Mouse (Mus musculus) heart, adult 2 months (tissue): ENCODE results near the gene Magi2.

Experiments
- CTCF ChIP-seq: fragments of 200-600 bp; IDR thresholded peaks from 2 replicates; pipeline ENCODE4 v1.8.1; 2022; ENCODE audit warnings: antibody characterized with exemption, mild to moderate bottlenecking, moderate library complexity
- EP300 ChIP-seq: fragments of 200-500 bp; IDR thresholded peaks from 2 replicates; pipeline ENCODE4 v1.6.1; 2011; ENCODE audit warnings: low read depth, low read length, control low read depth; ENCODE audit not compliant: insufficient read depth
- POLR2A ChIP-seq: fragments of 200-500 bp; IDR thresholded peaks from 2 replicates; pipeline ENCODE4 v1.6.1; 2011; ENCODE audit warnings: mild to moderate bottlenecking, low read depth, low read length, control low read depth; ENCODE audit not compliant: insufficient read depth

DNA sequence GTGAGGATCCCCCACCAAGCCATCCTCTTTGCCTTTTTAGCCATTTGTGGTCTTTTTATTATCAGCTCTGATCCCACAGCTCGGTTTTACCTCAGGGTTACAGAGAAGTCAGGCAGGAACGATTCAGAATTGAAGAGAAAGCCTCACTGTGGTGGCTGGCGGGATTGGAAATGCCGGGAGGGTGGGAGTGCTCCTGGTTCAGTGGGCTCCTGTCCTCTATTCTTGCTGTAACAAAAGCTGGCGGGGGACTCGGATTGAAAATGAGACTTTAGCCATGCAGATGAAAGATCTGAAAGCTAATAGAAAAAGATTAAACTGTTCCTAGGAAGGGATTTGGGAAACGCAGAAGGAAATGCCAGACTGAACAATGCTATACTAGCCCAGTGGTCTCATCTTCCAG, 1524.2 kb downstream of the Magi2 start:
- TF ChIP-seq POLR2A, result no peak
- TF ChIP-seq CTCF, result no peak
- no peak for TF ChIP-seq EP300
